Mouse (Mus musculus) large intestine, adult 2 months (tissue): Measurements from ENCODE around the gene Lrrc52. TPM values are rescaled to one million over a fixed set of nuclear protein-coding genes. Genes with fewer than 3 reads are reported as not detected.

Source experiments
- DNase-seq: peaks from one replicate; pipeline ENCODE4 v3.0.0-alpha.2; 2012; ENCODE audit warnings: low read depth, low spot score
- WGBS: fragments of 180-500 bp; shearing (Covaris S2); methylation state at CpG from one replicate; pipeline ENCODE4 v1.1.7; 2018; 5-methylcytosine and 5-hydroxymethylcytosine counted together
- polyA plus RNA-seq: library from polyadenylated mRNA; depleted of rRNA; stranded (reverse); fragments of >200 nt; gene quantifications from 2 replicates; pipeline ENCODE4 v1.2.3, GENCODE M21; 2012; rRNA removed

Gene Lrrc52
- not detected in 2 replicates for polyA plus RNA-seq

DNA sequence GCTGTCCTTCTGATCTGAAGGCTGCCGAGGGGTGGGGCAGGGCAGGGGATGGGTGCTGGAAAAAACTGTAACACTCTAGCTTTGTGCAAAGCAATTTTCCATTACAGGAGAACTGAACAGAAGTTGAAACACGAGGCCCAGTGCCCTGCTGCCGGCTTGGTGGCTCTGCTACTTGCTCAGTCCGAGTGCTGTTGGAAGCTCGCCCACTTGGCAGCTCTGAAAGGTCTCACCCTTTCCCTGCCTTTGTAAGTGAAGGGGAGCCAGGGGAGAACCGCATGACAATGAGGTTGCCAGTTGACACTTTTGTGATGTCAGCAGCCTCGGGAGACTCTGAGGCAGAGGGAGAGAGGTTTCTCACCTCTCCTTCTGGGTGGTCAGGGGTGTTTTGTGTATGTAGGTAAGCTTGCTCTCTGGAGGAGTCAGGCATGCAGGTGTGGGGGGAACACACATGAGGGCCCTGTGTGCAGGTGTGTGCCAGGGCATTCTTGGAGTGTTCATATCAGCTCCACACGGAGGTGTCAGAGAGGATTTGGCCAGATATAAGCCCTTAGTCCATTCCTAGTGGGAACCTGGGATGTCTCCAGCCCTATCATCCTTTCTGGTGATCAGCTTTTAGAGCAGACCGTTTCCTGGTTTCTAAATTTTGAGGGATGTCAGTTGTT, at the start of gene Lrrc52:
Gene Lrrc52 (minus strand): TSS at position 16 of the 662 bp plus-strand sequence.
- no peak for DNase-seq
- WGBS = 17% methylated on average over 9 of the region's 9 CpGs

DNA sequence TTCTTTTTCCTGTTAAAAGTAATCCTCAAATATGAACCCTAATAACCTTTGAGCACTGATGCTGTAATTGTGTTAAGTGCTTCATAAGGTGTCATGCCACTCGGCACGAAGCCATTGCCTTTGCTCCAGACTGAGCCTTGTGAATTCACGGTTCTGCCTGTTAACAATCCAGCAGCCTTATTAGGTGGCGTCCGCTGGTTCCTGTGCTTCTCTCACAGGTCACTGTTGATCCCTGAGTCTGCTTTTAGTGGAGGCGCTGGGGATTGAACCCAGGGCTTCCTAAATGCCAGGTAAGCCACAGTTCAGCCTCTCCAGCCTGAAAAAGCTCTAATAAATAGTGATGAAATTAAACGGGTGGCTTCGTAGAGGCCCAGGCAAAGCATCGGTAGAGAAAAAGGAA, 45.0 kb upstream of the Lrrc52 start:
- no peak for DNase-seq
- 81% methylated on average over 9 of the region's 9 CpGs for WGBS

DNA sequence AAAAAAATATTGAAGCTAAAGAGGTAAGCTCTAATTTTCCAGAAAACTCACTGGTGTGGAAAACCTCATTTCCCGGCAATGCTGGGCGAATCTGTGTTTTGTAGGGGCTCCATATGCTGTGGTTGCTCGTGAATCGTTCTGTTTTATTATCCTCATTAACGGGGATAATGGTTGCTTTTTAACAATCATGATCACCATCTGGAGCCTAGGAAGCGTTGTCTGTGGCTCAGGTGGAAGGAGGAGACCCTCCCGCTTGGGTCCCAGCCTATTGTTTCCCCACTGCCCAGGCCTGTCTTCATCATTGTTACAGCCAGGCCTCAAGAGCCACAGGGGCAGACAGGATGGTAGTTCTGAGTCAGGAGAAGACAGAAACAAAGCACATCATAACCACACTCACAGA, 39.5 kb upstream of the Lrrc52 start:
- no peak for DNase-seq
- WGBS = 71% methylated on average over 7 of the region's 7 CpGs

DNA sequence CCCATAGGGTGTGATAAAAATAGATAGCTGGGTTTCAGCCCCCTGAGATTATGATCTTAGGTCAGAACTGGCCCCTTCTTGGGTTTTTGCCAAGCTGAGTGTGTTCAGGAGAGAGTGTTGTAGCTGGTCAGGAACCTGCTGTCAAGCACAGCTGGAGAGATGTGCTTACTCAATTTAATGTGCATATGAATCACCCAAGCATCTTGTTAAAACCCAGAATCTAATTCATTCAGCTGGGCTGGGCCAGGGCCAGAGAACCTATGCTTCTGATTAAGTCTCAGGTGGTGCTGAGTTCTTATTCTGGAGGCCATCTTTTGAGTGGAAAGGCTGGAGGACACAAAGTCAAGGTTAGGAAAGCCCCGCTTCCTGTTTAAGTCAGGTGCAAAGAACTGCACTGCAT, 38.8 kb upstream of the Lrrc52 start:
- no peak for DNase-seq
- WGBS = 98% methylated on average over 1 of the region's 1 CpGs

DNA sequence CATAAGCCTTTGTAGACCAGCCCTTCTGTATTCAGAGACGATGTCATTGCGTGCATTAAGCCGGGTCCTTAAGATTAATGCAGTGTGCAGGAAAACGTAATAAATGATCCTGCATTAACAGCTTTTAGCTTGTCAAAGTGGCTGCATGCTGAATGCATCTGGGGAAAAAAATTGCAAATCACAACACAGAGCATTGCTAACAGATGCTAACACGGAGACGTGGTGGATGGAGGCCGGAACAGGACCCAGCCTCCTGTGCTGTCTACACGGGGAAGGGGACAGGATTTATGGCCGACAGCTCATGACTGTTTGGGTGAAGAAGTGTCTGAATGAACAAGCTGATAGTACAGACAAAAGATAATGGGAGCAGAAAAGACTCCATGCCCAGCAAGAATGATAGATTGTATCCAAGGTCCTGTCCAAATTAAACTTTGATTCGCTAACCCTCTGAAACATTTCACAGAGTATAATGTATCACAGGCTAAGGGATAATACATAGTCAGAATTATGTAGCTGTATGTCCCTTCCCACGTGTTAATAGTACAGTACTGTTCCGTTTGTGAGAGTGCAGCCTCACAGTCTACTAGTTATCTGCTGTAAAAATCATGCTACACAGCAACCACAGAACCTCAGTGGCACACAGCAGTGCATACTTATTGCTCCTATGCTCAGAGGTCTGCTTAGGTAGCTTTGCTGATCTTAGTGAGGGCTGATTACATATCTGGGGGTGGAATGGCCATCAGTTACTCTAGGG, 32.7 kb upstream of the Lrrc52 start:
- no peak for DNase-seq
- WGBS = 79% methylated on average over 12 of the region's 12 CpGs

DNA sequence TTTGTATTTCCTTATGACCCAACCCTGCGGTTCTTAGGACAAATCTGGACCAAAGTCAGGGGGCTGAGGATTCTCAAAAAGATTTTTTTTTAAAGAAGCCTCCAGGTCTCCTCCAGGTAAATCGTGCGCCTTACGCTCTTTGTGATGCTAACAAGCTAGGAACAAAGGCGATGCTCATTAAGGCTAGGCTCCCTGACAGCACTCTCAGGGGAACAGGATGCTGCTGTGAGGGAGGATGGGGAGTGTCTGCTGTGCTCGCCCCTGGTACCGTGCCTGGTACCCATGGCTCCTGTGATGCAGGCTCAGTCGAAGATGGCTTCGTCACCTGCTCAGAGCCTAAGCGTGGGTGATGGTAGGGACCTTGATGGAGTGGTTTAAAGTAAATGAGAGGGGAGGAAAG, 31.4 kb upstream of the Lrrc52 start:
- no peak for DNase-seq
- WGBS = 66% methylated on average over 10 of the region's 10 CpGs

DNA sequence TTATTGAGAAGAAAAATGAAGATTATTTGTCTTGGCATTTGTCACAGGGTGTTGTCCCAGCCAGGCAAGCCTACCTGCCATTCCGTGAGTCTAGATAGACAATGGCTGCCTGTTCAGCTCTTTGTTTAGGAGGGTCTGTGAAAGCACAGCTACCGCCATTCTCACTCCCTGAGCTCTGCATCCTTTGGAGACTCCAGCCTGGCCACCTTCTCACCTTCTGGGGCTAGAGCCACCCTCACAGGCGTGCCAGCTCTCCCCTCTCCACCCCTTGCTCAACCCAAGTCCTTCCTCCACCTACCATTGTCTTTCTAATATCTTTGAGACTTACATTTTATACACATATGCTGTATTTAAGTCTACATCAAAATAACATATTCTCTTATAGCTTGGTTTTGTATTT, 31.0 kb upstream of the Lrrc52 start:
- 34% methylated on average over 3 of the region's 3 CpGs for WGBS
- no peak for DNase-seq

DNA sequence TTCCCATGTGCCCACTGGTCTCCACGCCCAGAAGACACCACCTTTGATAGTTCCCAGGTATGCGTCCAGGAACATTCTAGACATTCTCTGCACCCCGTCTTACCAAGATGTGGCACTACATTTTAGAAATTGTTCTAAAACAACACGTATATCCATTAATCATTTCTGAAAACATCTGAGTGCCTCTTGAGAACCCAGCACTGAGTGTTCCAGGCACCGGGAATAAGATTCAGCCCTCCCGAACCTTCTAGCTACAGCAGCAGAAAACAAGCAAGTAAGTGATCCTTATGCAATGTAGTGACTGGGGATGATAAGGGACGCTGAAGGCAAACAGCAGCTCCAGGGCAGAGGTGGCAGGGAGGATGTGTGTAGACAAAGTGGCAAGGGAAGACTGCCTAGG, 24.9 kb upstream of the Lrrc52 start:
- DNase-seq = no peak
- 86% methylated on average over 7 of the region's 7 CpGs for WGBS

DNA sequence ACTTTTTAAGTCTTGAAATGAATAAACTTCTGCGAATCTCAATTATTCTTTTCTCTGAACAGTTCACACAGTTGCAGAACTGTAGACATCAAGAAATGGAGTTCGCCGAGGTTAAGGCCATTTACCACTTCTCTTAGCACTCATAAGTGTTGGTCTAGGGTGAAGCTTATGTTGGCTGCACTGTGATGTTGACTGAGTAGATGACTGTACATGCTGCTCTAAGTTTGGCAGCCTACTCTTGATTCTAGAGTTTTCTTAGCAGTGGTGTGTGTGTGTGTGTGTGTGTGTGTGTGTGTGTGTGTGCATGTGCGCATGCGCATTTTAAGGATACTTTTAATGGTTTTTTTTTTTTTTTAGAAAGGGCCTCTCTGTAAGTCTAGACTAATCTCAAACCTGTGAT, 21.4 kb upstream of the Lrrc52 start:
- WGBS = 83% methylated on average over 5 of the region's 5 CpGs

DNA sequence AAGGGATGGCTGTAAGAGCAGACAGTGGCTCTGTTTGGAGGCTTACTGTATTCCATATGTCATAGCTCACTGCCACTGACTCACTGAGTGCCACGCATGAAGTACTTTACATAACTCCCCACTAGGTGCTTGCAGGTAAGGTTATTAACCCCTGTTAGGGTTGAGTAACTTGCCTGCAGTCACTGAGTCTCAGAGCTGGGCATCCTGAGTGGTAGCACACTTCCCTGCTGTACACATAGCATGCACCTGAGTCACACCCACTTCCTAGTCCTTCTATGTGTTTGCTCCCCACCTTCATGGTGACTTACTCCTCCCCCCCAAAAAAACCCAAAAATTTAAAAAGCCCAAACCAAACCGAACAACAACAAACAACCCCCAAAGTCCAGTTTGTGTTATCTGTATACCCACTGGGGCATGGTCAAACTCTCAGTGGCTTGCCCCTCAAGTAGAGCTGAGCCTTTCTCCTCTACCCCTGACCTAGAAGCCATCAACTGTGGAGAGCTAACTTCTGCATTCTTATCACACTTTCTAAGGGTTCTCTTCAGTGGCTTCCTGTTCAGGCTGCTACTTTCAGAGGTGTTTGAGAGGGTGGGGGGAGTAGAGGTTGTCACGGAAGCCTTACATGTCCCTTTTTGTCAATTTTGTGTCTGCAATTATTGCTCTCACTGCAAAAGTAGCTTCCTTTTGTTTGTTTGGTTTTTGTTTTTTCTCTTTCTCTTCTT, 20.5 kb upstream of the Lrrc52 start:
- DNase-seq = no peak
- WGBS = 68% methylated on average over 3 of the region's 3 CpGs

More for the DNA sequence above, 21.4 kb upstream of the Lrrc52 start:
- DNase-seq = no peak

DNA sequence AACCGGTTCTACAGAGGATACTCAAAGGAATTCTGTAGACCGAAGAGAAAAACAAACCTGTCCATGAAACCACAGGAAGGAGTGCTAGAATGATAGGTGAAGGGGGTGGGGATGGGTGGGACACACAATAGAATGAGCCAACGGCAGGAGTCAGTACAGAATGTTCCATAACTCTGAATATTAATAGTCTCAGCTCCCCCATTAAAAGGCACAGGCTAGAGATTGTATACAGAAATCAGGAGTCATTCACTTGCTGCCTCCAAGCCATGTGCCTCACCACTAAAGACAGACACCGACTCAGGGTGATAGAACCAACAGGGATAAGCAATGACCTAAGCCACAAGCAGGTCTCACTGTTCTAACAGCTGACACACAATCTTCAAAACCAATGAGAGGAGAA, 16.3 kb upstream of the Lrrc52 start:
- no peak for DNase-seq
- 33% methylated on average over 4 of the region's 4 CpGs for WGBS

DNA sequence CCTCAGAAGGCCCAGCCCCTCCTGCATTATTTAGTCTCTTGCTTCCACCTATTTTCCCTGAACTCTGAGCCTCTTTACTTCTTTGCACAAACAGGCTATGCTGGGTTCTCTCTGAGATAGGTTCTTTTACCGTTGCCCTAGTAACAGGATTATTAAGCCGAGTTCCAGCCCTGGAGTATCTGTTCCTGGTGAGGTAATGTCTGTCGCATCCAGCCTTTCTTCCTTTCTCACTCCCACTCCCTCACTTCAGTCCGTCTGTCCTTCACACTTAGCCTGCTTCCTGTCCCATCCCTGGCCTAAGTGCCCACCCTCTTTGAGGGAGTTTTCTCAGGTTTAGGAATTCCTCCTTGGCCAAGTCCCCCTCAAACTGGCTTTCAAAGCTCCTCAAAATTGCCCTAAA, 7.0 kb upstream of the Lrrc52 start:
- no peak for DNase-seq
- WGBS = 37% methylated on average over 4 of the region's 4 CpGs

DNA sequence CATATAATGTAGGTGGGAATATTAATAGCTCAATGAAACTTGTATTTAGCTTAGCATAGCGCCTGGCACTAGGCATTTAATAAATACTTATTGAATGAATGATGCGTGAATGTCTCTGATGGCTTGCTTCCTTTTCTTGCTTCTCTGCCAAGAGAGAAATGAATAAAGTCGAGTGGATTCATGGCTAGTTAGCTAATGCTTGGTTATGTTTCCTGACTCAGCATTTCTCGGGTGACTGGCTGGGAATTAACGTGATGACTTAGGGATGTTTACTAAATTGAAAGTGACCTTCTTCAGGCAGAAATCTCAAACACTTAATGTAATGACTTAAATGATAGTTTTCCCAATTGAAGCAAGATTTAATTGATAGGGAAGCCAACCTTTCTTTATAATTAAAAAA, 1.3 kb upstream of the Lrrc52 start:
- 55% methylated on average over 5 of the region's 5 CpGs for WGBS
- no peak for DNase-seq

DNA sequence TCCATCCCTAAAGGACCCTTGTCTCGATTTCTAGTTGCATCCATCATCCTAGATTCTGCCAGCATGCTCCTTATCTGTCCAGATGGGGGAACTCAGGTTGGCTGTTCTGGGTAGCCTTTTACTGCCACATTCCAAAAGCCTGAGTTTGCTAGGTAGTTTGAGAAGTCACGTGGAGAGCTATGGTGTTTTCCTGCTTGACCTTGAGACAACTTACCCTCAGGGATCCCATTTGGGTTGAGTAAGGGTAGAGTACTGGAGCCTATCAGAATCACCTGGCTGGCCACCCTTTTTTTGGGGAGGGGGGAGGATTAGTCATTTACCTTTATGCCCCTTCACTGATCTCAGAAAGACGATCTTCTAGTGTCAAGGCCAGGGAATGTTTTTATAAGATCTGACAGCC, 9.3 kb downstream of the Lrrc52 start:
- 47% methylated on average over 3 of the region's 3 CpGs for WGBS
- DNase-seq = no peak

DNA sequence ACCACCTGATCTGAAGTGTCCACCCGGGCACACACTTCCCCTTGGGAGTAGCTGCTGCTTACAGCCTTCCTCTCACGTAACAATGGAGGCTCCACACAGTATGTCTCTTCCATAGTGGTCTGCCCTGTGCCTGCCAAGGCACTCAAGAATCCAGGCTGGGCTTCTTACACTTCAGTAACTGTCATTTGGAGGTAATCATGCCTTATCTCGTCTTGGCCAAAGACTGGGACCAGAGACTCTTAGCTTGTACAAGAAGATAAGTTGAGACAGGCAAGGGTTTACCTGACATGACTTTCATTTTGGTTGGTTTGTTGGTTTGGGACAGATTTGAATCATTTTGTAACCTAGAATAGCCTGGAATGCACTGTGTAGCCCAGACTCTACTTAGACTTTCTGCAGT, 13.5 kb downstream of the Lrrc52 start:
- 77% methylated on average over 3 of the region's 3 CpGs for WGBS
- no peak for DNase-seq

DNA sequence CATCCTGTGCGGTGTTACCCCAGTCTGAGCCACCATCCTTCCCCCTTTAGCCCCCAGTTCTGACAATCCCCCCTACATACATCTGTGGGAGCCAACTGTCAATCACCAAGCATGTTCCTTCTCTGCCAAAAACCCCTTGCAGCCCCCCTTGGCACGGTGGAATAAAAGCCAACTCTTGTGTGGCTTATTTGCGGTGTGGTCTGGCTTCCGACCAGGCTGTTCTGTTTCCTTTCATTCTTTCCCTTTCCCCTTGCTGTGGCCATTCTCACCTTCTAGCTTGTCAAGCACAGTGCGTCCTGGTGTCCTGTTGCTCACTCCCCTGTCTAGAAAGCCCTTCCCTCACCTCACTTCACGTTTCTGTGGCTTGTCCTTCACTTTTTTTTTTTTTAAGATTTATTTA, 14.1 kb downstream of the Lrrc52 start:
- DNase-seq = no peak
- 65% methylated on average over 6 of the region's 6 CpGs for WGBS

DNA sequence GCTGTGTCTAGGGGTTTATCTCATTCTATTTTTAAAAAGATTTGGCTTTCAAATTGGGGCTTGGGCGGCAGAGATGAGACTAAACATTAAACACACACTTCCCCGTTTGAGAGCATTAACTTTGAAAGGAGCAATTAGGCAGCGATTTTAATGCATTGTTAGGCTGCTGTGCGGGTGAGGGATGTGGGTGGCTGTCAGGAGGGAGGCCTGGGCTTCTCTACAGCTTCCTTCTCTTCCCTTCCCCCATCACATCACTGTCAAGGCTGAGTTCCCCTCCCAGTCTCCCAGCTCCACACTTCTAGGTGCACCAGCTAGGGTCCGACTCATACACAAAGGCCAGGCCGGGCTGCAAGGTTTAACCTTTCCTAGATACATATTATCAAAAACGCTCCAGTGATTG, 18.0 kb downstream of the Lrrc52 start:
- no peak for DNase-seq
- 51% methylated on average over 7 of the region's 7 CpGs for WGBS

DNA sequence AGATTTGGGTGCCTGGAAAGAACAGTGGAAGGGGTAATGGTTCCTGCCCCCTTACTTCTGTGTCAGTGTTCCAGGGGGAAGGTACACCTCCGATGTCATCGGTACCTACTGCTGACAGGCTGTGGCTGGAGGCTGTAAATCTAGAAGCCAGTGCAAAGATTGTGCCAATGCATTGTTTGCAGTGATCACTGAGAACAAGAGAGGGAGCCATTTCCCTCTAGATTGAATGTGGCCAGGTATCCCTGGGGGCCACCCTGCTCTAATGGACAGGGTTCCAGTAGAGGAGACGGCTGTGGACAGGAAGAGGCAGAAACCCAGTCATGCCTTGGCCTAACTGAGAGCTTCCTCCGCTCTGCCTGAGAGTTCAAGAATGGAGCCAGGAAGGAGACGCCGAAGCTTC, 18.5 kb downstream of the Lrrc52 start:
- no peak for DNase-seq
- 58% methylated on average over 6 of the region's 6 CpGs for WGBS

DNA sequence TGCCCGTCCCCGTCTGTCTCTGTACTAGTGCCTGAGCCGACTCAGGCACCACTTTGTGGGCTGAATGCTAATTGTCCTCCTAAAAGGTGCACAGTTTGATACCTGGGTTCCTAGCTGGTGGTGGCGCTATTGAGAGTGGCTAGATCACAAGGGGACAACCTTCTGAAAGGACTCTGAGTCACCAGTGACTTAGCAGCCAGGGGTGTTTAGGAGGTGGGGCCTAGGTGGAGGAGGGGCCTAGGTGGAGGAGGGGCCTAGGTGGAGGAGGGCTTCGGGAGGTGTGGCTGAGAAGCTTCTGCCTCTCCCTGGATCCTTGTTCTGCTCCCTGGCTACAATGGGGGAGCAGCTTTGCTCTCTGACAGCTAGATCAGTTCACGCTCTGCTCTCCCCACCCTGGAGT, 20.1 kb downstream of the Lrrc52 start:
- WGBS = 76% methylated on average over 6 of the region's 6 CpGs
- DNase-seq = no peak

DNA sequence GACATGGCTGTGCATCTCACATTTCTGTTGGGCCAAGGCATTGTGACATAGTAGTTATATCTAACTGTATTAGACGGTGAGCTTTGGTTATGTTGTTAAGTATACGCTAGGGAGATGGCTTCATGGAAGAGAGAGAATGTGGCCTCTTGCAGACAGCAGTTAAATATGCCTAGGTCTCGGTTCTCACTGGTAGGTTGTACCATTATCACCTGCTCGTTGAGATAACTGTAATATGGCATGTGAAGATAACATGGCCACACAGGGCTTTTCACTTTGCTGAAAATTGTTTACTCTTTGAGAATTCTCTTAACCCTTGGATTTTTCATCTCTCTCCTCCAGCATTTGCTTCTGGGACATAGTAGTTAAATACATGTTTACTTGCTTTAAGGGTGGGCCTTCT, 21.4 kb downstream of the Lrrc52 start:
- WGBS = 77% methylated on average over 4 of the region's 4 CpGs
- DNase-seq = no peak
